Mouse (Mus musculus): Measurements from ENCODE around the gene Tagap.
A peak's percentile ranks its signal among the peaks of the same experiment; 100 is the strongest.

The Tagap gene

DNA sequence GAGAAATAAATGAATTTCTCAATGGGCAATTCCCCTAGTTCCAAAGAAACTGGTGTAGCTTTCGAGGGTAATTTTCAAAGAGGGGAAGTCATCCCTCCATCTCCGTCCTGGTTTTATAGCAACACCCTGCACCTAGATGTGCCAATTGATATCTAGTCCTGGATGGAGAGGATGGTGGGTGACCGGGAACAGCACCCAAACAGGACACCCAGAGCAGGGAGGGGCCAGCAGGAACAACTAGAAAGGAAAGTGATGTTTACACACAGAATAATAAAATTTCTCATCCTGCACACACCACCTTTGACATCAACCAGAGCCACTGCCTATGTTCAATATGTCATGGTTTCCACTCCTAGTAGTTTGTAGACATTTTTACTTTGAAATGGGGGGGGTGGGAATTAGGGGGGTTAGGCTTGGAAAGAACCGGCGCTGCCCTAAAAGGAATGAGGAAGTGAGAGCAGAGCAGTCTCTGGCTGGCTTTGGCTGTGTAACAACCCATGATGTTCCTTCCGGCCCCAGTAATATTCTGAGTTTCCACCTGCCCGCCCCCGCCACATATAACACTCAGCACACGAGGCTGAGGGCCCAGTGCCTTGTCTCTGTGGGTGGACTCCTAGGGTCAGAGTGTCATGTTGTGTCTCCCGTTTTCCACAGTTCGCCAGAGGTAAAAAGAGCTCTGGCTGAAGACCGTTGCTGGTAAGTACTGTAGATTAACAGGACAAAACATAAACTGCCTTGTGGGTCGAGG is at the start of gene Tagap:
TSS of gene Tagap (plus strand) at position 588 of the 748 bp plus-strand sequence.
- DNase-seq, result no peak

DNA sequence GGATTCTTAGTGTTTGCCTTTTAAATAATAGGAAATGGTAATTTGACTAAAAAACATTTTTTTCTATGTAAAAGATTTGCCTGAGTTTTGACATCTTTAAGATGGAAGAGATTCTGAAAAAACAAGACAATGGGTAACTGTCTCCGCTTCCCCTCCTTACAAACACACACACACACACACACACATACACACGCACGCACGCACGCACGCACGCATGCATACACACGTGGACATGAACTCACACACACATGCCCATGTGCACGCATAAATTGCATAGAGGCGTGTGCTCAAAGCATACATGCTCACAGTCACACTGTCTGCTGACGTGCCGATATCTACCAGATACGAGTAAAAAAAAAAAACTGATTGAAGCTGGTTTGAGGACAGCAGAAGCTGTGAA is 49.3 kb upstream of the Tagap start:
- DNase-seq, result no peak

DNA sequence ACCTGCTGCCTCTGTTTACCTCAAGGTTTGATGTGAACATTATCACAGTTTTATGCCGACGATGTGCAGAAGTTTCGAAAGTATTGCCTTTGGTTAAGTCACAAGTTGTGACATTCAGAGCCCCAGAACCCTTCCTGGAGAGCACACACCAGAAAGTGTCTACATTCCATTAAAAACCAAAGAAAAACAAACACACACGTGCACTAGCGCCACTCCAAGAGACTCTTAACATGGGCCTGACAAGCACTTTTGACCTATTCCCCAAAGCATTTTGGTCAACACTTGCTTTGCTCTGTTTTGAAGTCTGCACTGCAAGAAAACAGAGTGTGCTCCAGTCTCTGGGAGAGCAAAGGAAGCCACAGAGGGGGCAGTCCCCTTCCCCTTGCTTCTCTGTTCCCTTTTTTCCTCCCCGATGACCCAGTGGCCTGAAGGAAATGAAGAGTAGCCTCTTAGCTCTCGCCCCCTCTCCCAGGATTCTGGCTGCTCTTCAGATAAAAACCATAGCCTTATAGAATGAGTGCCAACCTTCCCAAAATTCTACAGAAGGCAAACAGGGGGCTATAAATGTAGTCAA is 48.5 kb upstream of the Tagap start:
- no peak for DNase-seq

DNA sequence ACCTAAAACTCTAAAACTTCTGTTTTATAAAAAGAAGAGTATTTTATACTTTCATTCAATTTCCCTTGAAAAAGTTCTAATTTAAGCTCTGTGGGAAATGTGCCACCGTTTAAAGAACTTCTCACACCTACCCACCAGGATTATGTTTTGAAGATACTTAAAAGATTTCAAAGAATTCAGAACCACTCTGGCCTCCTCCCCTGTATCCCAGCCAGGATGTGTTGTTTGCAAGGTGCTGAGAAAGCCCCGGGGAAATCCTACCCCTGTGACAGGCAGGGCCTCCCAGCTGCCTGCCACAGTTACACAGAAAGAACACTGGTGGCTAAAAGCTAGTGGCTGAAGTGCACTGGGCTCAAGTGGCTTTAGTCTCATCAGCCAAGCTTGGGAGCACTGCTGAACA is 47.9 kb upstream of the Tagap start:
- DNase-seq, result no peak

DNA sequence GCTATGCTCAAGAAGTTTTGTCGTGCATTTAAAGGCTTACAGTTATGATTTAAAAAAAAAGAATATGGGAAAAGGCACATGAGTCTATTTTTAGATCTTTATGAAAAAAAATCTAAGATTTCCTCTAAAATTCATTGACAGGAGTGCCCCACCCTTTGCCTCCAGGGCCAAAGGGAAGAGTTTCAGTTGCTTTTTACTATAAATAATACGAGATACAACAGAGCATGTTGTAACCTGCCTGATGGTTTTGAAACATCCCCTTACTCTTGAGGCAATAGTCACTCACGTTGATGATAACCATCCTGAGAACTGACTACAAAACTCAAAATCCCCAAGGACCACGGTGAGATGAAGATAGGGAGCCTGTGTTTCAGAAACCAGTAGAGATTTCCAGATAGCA is 46.3 kb upstream of the Tagap start:
- no peak for DNase-seq

DNA sequence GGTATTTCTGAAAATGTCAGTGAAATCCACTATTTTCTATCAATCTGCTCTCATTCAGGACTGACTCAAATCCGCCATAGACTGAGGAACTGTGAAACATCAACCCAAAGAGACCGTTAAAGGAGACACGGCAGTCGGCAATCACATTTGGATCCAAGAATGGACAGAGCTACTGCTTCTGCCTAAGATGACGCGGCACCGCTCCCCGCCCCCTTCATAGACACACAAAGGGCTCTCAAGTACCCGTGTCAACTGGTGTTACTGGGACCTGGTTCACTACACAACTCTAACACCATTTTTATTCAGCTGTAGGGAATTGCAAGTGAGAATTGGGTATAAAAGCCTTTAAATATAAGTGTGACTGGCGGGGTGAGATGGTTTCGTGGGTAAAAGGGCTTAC is 42.7 kb upstream of the Tagap start:
- no peak for DNase-seq

DNA sequence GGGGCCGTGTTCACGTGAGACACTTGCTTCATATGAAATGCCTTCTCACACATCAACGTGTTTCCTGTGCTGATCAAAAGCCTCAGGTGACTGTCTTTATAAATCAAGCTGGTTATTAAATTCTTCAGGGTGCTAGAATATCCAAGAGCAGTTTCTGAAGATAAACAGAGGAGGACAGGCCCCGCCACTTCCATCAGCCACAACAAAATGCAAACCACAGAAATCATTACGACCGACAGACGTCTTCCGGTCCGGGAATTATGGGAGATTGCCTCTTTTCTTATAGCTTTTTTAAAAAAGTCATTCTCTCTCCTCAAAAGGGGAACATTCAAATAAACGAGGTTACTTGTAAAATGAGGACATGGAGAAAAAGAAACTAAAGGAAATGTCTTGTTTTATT is 41.2 kb upstream of the Tagap start:
- DNase-seq, result no peak

DNA sequence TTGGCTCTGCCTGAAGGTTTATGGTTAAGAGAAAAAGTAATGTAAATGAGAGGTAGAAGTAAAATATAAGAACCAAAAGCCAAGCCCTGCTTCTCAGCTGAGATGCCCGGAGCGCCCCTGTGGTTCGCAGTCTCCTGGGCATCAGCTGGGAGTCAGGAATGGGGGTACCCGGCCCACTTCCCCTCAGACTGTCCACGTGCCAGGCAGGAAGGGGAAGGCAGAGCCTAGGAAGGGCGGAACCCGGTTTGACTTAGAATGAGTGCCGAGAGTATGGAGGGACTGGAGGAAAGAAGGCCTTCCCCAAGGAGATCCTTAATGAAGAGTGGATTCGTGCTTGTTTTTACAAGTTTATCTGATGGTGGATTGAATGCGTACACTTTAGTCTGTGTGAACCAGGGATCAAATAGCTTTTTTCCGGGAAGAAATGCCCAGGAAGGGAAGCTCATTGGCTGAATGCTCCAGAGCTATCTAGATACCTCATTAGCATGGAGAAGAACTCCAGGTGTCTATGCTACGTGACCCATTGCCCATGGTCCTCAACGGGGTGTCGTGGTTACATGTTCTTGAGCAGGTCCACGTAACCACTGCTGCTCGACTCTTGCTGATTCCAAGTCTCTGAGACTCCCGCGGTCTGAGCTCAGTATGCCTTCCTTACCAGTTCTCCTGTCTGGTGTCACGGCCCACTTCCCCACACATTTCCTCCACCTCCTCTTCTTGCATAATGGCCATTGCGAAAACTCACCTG is 38.6 kb upstream of the Tagap start:
- no peak for DNase-seq

DNA sequence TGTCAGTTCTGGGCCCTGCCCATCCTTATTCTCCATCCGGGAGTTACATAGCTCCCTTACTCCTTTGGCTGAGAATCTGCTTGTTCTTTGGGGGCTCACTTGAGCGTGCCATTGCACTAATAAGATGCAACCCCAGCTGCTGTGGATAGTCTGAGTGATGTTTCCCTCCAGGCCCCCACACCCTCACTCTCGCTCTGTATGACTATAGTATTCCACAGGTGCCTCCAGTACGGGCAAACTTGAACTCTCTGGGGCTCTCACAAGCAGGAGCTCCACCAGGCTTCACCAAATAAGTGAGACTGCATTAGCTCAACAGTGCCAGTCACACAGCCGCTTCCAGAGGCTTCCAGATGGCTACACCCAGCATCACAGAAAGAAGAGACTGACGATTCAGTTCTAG is 37.5 kb upstream of the Tagap start:
- DNase-seq, result no peak

DNA sequence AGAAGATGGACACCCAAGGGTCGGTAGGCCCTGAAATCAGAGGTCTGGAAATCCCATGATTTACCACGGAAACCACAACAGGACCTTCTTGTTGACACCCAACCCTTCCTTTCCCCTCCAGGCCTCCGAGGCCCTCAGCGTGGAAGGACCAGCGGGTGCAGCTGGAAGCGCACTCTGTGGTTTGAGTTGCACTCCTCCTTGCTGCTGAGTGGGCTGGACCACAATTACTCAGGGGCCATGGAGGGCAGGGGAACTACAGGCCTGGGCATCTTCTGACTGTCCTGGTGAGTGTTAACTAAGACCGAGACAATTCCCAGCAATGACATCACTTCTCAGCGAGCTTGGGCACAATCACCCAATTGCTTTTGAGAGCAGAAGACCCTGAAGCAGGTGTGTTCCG is 36.8 kb upstream of the Tagap start:
- no peak for DNase-seq

DNA sequence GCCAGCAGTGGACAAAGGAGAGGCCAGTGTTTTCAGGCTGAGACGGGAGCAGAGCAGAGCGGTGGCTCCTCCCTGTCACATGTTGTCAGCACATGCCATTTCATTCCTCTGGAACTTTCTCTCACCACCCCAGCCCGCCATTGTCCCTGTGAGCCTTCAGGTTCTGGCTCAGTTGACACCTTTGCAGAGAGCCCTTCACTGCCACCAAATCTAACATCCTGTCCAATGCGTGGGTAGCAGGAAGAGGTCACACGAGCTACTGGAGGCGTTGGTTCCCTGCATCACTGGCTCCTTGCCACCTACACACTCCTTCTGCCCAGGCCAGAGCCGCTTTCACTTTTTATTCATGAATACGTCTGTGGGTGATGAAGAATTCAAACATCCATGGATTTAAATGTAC is 33.1 kb upstream of the Tagap start:
- no peak for DNase-seq

DNA sequence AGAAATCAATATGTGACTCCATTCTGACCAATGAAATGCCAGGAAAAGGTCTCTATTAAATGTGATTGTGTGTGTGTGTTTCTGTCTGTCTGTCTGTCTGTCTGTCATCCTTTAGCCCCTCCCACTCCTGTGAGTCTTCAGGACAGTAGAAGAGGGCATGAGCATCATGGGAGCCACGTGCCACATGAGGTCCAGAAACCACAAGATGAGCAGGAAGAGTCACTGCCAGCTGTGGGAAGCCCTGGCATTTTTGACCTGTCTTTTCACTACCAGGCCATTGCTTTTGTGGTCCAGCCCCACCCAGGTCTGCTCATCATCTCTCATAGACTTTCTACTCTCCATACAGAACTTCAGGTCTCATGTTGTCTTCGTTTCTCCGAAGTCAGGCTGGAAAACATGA is 31.7 kb upstream of the Tagap start:
- no peak for DNase-seq

DNA sequence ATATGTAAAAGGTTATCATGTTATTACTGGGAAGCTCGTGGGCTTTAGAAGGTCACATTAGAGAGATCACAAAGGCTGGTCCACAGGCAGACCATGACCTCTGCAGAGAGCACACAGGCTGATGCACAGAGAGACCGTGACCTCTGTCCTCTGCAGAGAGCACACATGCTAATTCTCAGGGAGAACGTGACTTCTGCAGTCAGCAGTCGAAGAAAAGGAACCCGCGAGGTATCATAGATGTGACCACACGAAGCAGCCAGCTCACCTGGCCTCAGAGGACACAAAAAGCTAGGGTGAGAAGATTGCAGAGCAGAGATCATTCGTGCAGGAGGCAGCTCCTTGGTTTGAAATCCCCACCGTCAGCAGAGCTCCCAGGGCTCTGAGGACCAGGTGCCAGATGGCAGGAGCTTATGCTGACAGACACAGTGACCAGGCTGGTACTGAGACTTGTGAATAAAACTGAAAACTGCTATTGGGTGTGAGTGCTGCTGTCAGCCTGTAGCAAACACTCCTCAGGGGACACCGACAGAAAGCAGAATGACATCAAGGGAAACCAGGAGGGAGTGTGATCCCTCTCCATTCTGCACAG is 29.7 kb upstream of the Tagap start:
- peak in 1 of 2 experiments; percentile 26 for DNase-seq

DNA sequence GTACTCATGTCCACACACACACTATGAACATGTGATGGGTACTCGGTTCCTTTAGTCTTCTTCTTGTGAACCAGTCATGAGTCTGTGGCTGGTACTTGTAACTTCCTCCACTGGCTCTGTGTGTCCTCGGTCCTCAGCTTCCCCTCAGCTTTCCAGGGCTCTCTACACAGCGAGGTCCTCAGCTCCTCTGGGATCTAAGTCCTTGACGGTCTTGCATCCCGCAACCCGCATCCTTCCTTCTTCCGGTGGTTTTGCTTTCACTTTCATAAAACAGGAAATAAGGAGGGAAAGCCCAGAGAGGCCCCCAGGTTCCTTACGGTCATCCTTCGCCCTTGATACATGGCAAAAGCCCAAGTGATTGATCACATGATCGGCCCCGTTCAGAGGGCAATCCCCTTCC is 28.7 kb upstream of the Tagap start:
- DNase-seq, result no peak

DNA sequence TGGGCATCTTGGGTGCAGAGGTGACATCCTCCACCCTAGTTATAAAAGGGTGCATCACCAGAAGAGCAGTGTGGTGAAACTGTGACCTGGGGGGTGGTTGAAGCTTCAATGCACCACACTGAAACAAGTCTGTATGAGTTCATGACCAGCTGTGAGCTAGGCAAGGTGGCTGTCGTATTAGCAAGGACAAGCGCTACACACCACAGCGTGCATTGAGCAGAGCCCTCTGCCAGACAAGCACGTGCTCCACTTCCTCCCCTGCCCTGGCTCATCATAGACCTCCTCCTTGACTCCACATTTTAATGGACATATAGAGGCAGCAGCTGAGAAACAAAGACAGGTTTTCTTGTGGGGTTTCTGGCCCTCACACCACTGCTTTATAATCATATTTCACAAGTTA is 28.0 kb upstream of the Tagap start:
- no peak for DNase-seq

DNA sequence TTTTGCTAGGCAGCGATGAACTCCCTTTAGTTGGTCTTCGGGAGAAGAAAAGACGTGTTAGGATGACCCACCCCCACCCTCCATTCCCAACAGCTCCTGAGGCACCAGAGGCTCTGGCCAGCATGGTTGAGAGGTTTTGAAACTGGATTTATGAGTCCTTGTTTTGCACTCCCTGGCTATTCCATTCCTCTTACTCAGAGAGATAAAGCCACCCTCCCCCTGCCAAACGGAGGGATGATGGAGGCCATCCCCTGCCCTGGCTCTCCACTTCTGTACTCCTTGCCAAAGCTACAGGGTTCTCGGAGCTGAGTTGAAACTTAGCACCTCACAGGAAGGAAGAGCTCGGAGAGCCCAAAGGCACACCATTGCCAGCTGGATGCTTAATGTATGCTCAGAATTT is 26.6 kb upstream of the Tagap start:
- DNase-seq, result no peak

DNA sequence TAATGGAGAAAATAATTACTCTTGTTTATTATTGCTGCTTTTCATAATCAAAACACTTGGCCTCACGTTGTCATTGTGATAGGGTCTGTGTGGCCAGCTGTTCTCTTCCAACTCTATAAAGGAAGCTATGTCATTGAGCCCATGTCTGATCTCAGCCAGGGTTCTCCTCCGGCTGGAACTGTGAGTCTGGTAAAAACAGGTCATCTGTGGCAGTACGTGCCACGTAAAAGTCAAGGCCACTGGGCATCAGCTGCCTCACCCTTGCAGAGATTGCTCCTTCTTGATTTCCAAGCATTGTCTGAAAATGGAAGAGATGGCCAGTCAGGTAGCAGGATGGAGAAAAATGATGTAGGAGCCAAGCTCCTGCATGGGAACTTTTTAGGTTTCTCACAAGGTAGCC is 25.8 kb upstream of the Tagap start:
- no peak for DNase-seq

DNA sequence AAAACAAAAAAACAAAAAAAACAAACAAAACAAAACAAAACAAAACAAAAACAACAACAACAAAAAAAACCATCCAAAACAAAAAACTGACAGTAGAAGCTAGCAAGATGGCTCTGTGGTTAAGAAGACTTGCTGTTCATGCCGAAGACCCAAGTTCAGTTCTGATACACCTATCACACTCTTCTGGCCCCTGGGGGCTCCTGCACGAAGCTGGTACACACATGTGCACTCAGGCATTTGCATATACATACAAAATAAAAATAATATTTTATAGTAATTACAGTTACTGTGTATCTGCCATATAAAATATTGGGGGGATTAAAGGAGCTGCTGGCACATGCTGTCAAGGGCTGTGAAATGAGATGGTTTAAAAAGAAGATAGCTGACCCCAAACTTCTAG is 24.3 kb upstream of the Tagap start:
- no peak for DNase-seq

DNA sequence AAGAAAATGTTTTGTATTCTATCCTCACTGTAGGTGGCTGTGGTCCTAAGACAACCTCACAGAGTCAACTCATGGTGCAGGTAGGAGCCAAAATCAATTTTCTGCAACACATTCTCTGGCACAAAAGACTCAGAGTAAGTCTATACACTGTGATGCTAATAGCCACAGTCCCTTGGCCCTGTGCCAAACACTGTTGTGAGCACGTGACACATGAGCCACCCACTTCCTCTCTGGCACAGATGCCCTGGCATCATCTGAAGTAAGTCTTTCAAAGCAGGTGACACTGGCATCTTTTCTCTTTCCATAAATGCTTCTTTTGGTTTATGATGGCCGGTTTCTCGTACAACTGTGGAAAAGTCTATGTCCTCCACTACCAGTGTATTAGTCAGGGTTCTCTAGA is 23.4 kb upstream of the Tagap start:
- peak; percentile 64 for DNase-seq

DNA sequence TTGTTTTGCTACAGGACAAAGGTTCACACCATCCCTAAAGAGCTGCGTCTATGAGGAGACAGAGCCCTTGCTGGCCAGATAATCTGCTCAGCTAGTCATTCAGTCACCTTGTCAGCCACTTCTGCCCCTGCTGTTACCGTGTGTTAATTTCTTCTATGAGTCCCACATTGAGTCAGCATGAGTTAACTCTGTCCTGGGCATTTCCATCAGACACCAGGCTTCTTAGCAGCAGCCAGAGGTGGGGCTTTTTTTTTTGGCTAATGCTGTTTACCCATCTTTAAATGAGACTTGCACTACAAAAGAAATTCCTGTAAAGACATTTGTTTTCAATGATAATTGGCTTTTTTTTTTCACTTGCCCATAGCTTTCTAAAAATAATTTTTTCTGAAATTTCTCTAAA is 20.8 kb upstream of the Tagap start:
- DNase-seq, result no peak

DNA sequence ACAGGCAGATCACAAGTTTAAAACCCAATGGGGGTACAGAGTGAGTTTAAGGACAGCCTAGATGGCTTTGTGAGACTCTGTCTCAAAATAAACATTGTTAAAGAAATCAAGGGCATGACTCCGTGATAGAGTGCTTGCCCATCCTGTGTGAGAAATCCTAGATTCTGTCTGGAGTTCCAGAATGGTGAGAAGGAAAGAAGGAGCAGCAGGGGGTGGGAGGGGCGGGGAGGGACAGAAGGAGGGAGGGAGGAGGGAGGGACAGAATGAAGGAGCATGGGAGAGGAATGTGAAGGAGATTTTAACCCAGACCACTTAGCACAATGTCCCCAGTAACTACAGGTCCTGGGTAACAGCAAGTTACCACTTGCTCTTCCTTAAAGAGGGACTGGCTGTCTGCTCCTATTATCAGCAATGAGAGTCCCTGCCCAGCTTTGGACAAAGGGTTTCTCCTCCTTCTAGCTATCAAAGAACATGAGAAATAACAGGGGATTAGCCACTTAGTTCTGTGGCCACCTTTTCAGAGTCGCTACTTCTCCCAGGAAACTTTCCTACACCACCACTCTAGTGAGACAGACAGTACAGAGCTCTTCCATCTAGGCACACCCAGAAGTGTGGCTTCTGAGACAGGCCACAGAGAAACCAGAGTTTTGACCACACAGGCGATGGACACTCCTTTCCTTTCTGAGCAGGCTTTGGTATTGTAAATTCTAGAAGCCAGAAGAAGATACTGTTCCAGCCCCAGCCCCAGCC is 19.7 kb upstream of the Tagap start:
- no peak for DNase-seq

DNA sequence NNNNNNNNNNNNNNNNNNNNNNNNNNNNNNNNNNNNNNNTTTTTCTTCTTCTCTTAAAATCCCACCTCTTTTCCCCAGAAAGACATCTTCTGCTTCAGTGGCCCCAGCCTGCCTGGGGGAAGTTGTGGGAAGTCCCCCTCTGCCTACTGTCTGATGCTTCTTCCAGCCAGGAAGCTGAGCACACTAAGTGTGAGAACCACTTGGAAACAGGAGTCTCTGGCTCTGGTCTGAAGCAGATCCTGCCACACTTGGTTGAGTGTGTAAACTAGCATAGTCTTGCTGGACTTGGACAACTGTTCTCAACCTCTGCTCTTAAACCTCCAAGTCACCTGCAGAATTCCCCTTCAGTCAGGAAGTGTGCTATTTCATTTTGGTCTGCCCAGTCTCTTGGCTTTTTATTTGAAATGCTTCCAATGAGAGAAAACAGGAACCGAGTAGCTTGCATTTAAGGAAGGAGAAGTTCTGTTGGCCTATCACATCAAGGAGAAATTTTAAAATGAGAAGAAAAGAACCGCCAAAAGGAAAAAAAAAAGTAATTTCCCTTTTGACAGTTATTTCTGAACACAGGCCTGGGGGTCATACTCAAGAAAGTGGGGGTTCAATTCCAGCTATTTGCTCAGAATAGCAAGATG is 11.1 kb upstream of the Tagap start:
- no peak for DNase-seq

DNA sequence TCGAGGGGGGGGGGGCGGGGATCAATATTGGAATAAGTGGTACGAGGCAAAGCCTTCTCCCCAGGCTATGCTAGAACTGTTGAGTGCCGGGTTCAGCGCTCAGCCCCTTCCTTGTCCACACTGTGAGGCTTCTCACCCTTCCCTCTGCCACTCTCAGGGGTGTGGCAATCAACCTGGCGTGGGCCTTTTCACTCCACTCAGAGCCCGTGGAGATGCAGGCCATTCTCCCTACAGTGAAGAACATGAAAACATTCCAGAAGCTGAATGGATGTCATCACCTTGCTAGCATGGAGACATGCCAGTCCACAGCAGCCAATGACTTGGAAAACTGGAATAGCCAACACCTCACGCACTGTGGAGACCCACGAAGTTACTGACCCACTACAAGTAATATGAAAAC is 10.0 kb upstream of the Tagap start:
- no peak for DNase-seq
